22 mouse cellular contexts compared by ENCODE assay signal in the genomic region with DNA sequence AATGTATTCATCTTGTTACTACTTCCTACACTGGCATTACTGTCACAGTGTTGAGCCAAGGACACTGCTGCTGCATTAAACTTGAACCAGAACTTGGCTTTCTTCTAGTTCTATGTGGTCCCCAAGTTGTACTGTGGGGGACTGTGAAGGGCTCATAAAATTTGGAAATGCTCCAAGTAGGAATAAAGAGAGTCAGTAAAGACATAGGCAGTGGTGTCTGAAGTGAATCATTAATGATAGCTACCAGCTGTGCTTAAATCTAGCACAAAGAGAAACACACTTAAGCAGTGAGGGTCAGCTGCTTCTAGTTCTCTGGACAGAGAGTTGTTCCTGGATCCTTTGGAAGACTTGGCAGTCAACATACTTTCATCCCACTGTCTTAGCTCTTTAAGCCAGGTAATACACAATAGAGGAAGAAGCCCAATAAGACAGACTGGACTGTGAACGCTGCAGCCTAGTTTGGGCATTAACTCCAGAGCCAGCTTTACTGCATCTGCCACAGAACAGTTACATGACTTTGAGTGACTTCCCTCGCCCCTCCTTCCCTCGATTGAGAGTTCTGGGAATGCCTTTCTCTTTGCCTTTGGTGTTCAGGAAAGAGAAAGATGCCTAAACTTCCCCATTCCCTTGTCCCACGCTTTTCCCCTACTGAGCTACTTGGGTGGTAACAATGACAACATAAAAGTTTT.
DNase-seq lines count a peak whose midpoint lies in the region; ATAC-seq lines count a peak whose summit lies in the region.
"Had no signal": no experiment of that assay in that cellular context is flagged by ENCODE, and none has a peak within 500 bp of the region (broad histone marks: within the 10 kb centered on the region; RNA-seq: fewer than 3 reads in every experiment).

No protein-coding gene starts in this region.

- no peaks in the 10 kb centered on the region for H3K27me3 ChIP-seq in embryonic facial prominence, embryonic 14.5 days (replicated peaks; ENCODE audit: control insufficient read depth, insufficient read depth, low read length)
- H3K27me3 ChIP-seq in embryonic facial prominence, embryonic 10.5 days (replicated peaks; ENCODE audit: low read depth, poor library complexity, severe bottlenecking): no peaks in the 10 kb centered on the region
- H3K27me3 ChIP-seq in kidney, embryonic 16.5 days (ENCODE audit: insufficient read depth, low read length): no peaks in the 10 kb centered on the region
- no peaks in the 10 kb centered on the region for H3K27me3 ChIP-seq in lung, embryonic 16.5 days (ENCODE audit: control insufficient read depth, insufficient read depth, low read depth, low read length)
- H3K27me3 ChIP-seq in stomach, embryonic 16.5 days (ENCODE audit: control insufficient read depth, insufficient read depth, low read length): no peaks in the 10 kb centered on the region
- H3K27me3 ChIP-seq: embryonic facial prominence, embryonic 12.5 days; forebrain, embryonic 13.5 days; heart, embryonic 12.5 days had no signal

- no peak overlapping the region for H3K4me3 ChIP-seq in embryonic facial prominence, embryonic 14.5 days (ENCODE audit: low read depth, low read length)
- no peak overlapping the region for H3K4me3 ChIP-seq in embryonic facial prominence, embryonic 10.5 days
- H3K4me3 ChIP-seq in kidney, embryonic 16.5 days (ENCODE audit: low read length): no peak overlapping the region
- H3K4me3 ChIP-seq in lung, embryonic 16.5 days (ENCODE audit: low read length): no peak overlapping the region
- no peak overlapping the region for H3K4me3 ChIP-seq in stomach, embryonic 16.5 days (replicated peaks; ENCODE audit: low read length)
- H3K4me3 ChIP-seq: embryonic facial prominence, embryonic 12.5 days; forebrain, embryonic 13.5 days; gastrocnemius, adult 2 months; heart, embryonic 12.5 days; hindbrain, embryonic 10.5 days had no signal

- DNase-seq in embryonic facial prominence, embryonic 14.5 days (ENCODE audit: low spot score): peak; percentile 3
- DNase-seq in embryonic facial prominence, embryonic 10.5 days (ENCODE audit: low spot score): no peak
- no peak for DNase-seq in kidney, adult 9 months
- DNase-seq in lung, postnatal 4 days: no peak
- DNase-seq: adrenal gland, postnatal 10 days; B cell, adult 2 months; cerebellum, adult 11 months; cerebellum, adult 8-10 months; cerebellum, postnatal 14 days; embryo, embryonic 11 days; forebrain, postnatal 0 days; gastrocnemius, adult 2 months; gastrocnemius, postnatal 25 days had no signal

- H3K9me3 ChIP-seq in embryonic facial prominence, embryonic 14.5 days (ENCODE audit: control insufficient read depth, low read length): no peaks in the 10 kb centered on the region
- H3K9me3 ChIP-seq in embryonic facial prominence, embryonic 10.5 days: no peaks in the 10 kb centered on the region
- no peaks in the 10 kb centered on the region for H3K9me3 ChIP-seq in kidney, embryonic 16.5 days (ENCODE audit: low read length)
- H3K9me3 ChIP-seq in lung, embryonic 16.5 days (ENCODE audit: control insufficient read depth, low read length): no peaks in the 10 kb centered on the region
- no peaks in the 10 kb centered on the region for H3K9me3 ChIP-seq in stomach, embryonic 16.5 days (replicated peaks; ENCODE audit: control insufficient read depth, low read length)
- H3K9me3 ChIP-seq: embryonic facial prominence, embryonic 12.5 days; forebrain, embryonic 13.5 days; G1E; heart, embryonic 12.5 days; hindbrain, embryonic 10.5 days had no signal

- WGBS in embryonic facial prominence, embryonic 14.5 days: 68% methylated on average over 4 of the region's 4 CpGs
- WGBS in embryonic facial prominence, embryonic 10.5 days: 85% methylated on average over 4 of the region's 4 CpGs
- WGBS in kidney, embryonic 16.5 days: 56% methylated on average over 4 of the region's 4 CpGs
- 49% methylated on average over 4 of the region's 4 CpGs for WGBS in lung, embryonic 16.5 days
- WGBS in stomach, embryonic 16.5 days: 46% methylated on average over 4 of the region's 4 CpGs

- H3K9ac ChIP-seq in embryonic facial prominence, embryonic 14.5 days (ENCODE audit: low read depth, low read length): no peak overlapping the region
- no peak overlapping the region for H3K9ac ChIP-seq in kidney, embryonic 16.5 days (replicated peaks; ENCODE audit: low read length)
- H3K9ac ChIP-seq in lung, embryonic 16.5 days (ENCODE audit: low read length): no peak overlapping the region
- no peak overlapping the region for H3K9ac ChIP-seq in stomach, embryonic 16.5 days (ENCODE audit: low read length)
- H3K9ac ChIP-seq: embryonic facial prominence, embryonic 12.5 days; forebrain, embryonic 13.5 days; forebrain, postnatal 0 days; heart, embryonic 12.5 days had no signal

- no peaks in the 10 kb centered on the region for H3K36me3 ChIP-seq in embryonic facial prominence, embryonic 14.5 days (ENCODE audit: control insufficient read depth, insufficient read depth, low read length)
- H3K36me3 ChIP-seq in embryonic facial prominence, embryonic 10.5 days (replicated peaks): no peaks in the 10 kb centered on the region
- H3K36me3 ChIP-seq in kidney, embryonic 16.5 days (ENCODE audit: insufficient read depth, low read length): no peaks in the 10 kb centered on the region
- H3K36me3 ChIP-seq in lung, embryonic 16.5 days (ENCODE audit: control insufficient read depth, insufficient read depth, low read length): no peaks in the 10 kb centered on the region
- no peaks in the 10 kb centered on the region for H3K36me3 ChIP-seq in stomach, embryonic 16.5 days (ENCODE audit: control insufficient read depth, insufficient read depth, low read length)
- H3K36me3 ChIP-seq: embryonic facial prominence, embryonic 12.5 days; G1E; heart, embryonic 12.5 days; hindbrain, embryonic 10.5 days had no signal

- no peak for ATAC-seq in embryonic facial prominence, embryonic 14.5 days (ENCODE audit: low read depth)
- peak; percentile 42; the same call in 1 of the 2 replicates for ATAC-seq in kidney, embryonic 16.5 days (ENCODE audit: low FRiP score, low TSS enrichment)
- peak; percentile 90 for ATAC-seq in lung, embryonic 16.5 days (ENCODE audit: low read depth)
- ATAC-seq in stomach, embryonic 16.5 days (ENCODE audit: insufficient read depth, low FRiP score): peak; percentile 40; the same call in 1 of the 2 replicates
- ATAC-seq: CD4-positive, CD25-positive, alpha-beta regulatory T cell, adult 4 months; forebrain, embryonic 13.5 days; forebrain, postnatal 0 days had no signal

- no peaks in the 10 kb centered on the region for H3K4me1 ChIP-seq in embryonic facial prominence, embryonic 14.5 days (ENCODE audit: control insufficient read depth, insufficient read depth, low read length)
- no peaks in the 10 kb centered on the region for H3K4me1 ChIP-seq in embryonic facial prominence, embryonic 10.5 days
- H3K4me1 ChIP-seq in kidney, embryonic 16.5 days (ENCODE audit: insufficient read depth, low read length): no peaks in the 10 kb centered on the region
- peaks cover 8% of the 10 kb centered on the region; the same call in 1 of the 2 replicates for H3K4me1 ChIP-seq in lung, embryonic 16.5 days (replicated peaks; ENCODE audit: control insufficient read depth, insufficient read depth, low read length)
- H3K4me1 ChIP-seq in stomach, embryonic 16.5 days (ENCODE audit: control insufficient read depth, insufficient read depth, low read length): no peaks in the 10 kb centered on the region
- H3K4me1 ChIP-seq: embryonic facial prominence, embryonic 12.5 days; heart, embryonic 12.5 days; hindbrain, embryonic 10.5 days had no signal

- no peak overlapping the region for H3K4me2 ChIP-seq in embryonic facial prominence, embryonic 14.5 days (ENCODE audit: low read depth, low read length)
- H3K4me2 ChIP-seq in kidney, embryonic 16.5 days (replicated peaks; ENCODE audit: low read depth, low read length): no peak overlapping the region
- no peak overlapping the region for H3K4me2 ChIP-seq in lung, embryonic 16.5 days (ENCODE audit: low read depth, low read length)
- H3K4me2 ChIP-seq in stomach, embryonic 16.5 days (ENCODE audit: low read depth, low read length): no peak overlapping the region
- H3K4me2 ChIP-seq: embryonic facial prominence, embryonic 12.5 days; forebrain, embryonic 13.5 days; heart, embryonic 12.5 days had no signal

- no peak overlapping the region for H3K27ac ChIP-seq in embryonic facial prominence, embryonic 14.5 days (replicated peaks; ENCODE audit: low read depth, low read length)
- no peak overlapping the region for H3K27ac ChIP-seq in embryonic facial prominence, embryonic 10.5 days (replicated peaks)
- no peak overlapping the region for H3K27ac ChIP-seq in kidney, embryonic 16.5 days (ENCODE audit: low read length)
- H3K27ac ChIP-seq in lung, embryonic 16.5 days (ENCODE audit: low read length): peak overlapping the region; percentile 46; the same call in 1 of the 2 replicates
- no peak overlapping the region for H3K27ac ChIP-seq in stomach, embryonic 16.5 days (ENCODE audit: low read length)
- H3K27ac ChIP-seq: embryonic facial prominence, embryonic 12.5 days; forebrain, embryonic 13.5 days; gastrocnemius, adult 2 months; hindbrain, embryonic 10.5 days had no signal
